Mouse (Mus musculus) c-Kit-positive CD71-positive TER-119-positive erythroid progenitor cells, embryonic 14.5 days (primary cell): Measurements from ENCODE around the gene Gm3020.
"Not testable (repeated sequence)": the region's sequence is repeated elsewhere in the genome, so short reads cannot be mapped to it uniquely, and the experiment has no call there.

Experiments used
- DNase-seq: peaks from one replicate; pipeline ENCODE4 v3.0.0-alpha.2; 2013; ENCODE audit warnings: low spot score

The Gm3020 gene

GRCm38 (mm10) chr14:3651730-3652129, at the start of gene Gm3020:
TSS of gene Gm3020 (plus strand) at chr14:3652030.
- not testable (repeated sequence) for DNase-seq

GRCm38 (mm10) chr14:3634212-3634611, 17.6 kb upstream of the Gm3020 start, which contains the start of gene Gm3012:
TSS of gene Gm3012 (plus strand) at chr14:3634512.
- not testable (repeated sequence) for DNase-seq

DNA sequence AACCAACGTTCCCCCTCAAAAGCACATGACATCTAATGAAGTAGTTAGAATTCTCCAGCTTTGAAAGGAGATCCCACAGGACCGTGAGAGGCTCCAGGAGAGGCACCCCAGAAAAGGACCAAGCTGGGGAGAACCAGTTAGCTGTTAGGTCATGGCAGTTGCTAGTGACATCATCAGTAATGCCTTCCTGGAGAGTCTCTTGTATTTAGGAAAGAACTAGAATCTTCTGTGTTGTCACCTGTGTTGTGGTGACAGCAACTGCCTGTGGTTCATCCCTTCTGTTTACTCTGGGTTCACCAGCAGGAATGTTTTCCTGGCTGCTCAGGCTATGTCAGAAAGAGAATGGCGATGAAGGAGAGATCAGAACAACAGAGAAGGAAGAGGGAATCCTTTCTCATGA, 36.7 kb downstream of the Gm3020 start, which contains the start of gene Gm3043:
Gm3043 (plus strand) TSS at position 301 of the 400 bp plus-strand sequence.
- not testable (repeated sequence) for DNase-seq
